Mouse (Mus musculus) stomach, embryonic 14.5 days (tissue): Measurements from ENCODE around the gene Cep350. TPM values are rescaled to one million over a fixed set of nuclear protein-coding genes. Genes with fewer than 3 reads are reported as not detected.

ENCODE experiments used
- ATAC-seq: fragments of 200-750 bp; cut with Nextera tagmentation; 2 replicates; pipeline ENCODE4 v1.8.0; 2017; ENCODE audit warnings: low read depth, moderate TSS enrichment; ENCODE audit not compliant: insufficient number of reproducible peaks, insufficient read depth, low FRiP score
- H3K27ac ChIP-seq: fragments of 300-500 bp; sonication (generic); 2 replicates; pipeline ENCODE4 v1.5.1; 2014; ENCODE audit warnings: mild to moderate bottlenecking, low read length, moderate library complexity, mixed read lengths
- H3K27me3 ChIP-seq: fragments of 300-500 bp; sonication (generic); 2 replicates; pipeline ENCODE4 v1.6.1; 2014; ENCODE audit warnings: low read length, control low read depth, mixed read lengths; ENCODE audit not compliant: control insufficient read depth, insufficient read depth
- H3K36me3 ChIP-seq: fragments of 300-500 bp; sonication (generic); 2 replicates; pipeline ENCODE4 v1.6.1; 2014; ENCODE audit warnings: mild to moderate bottlenecking, control low read depth, low read length, moderate library complexity, mixed read lengths; ENCODE audit not compliant: control insufficient read depth, insufficient read depth
- H3K4me1 ChIP-seq: fragments of 300-500 bp; sonication (generic); 2 replicates; pipeline ENCODE4 v1.6.1; 2014; ENCODE audit warnings: low read length, control low read depth, mixed read lengths; ENCODE audit not compliant: control insufficient read depth, insufficient read depth
- H3K4me2 ChIP-seq: fragments of 300-500 bp; sonication (generic); replicated peaks from 2 replicates; pipeline ENCODE4 v1.6.1; 2014; ENCODE audit warnings: low read depth, low read length, control low read depth
- H3K4me3 ChIP-seq: fragments of 300-500 bp; sonication (generic); 2 replicates; pipeline ENCODE4 v1.5.1; 2014; ENCODE audit warnings: low read depth, low read length, control low read depth
- H3K9ac ChIP-seq: fragments of 300-500 bp; sonication (generic); replicated peaks from 2 replicates; pipeline ENCODE4 v1.6.1; 2014; ENCODE audit warnings: low read depth, mild to moderate bottlenecking, control low read depth, low read length, moderate library complexity, mixed read lengths
- H3K9me3 ChIP-seq: fragments of 300-500 bp; sonication (generic); 2 replicates; pipeline ENCODE4 v1.6.1; 2016; ENCODE audit warnings: low read depth, low read length, control low read depth; ENCODE audit not compliant: control insufficient read depth
- WGBS: fragments of 180-500 bp; shearing (Covaris S2); extraction: QIAGEN DNeasy Blood & Tissue Kit; methylation state at CpG from one replicate; pipeline ENCODE4 v1.1.7; 2014; 5-methylcytosine and 5-hydroxymethylcytosine counted together
- polyA plus RNA-seq: library from polyadenylated mRNA; unstranded; fragments of >200 nt; fragmentation: Nextera tagmentation; extraction: Ambion mirVana; gene quantifications from 2 replicates; pipeline ENCODE4 v1.2.1, GENCODE M21; 2014

The Cep350 gene
- polyA plus RNA-seq, 1 experiment from 2014 or later, result 21.0 TPM

GRCm38 (mm10) chr1:155862967-155863366 lies 110.1 kb downstream of the Cep350 start:
- no peaks in the 10 kb centered on the region for H3K27me3 ChIP-seq
- H3K36me3 ChIP-seq, result peaks cover 52% of the 10 kb centered on the region
- 72% methylated on average over 4 of the region's 4 CpGs for WGBS
- no peak overlapping the region for H3K4me3 ChIP-seq
- H3K4me1 ChIP-seq, result no peaks in the 10 kb centered on the region
- H3K4me2 ChIP-seq, result no peak overlapping the region
- H3K27ac ChIP-seq, result no peak overlapping the region
- ATAC-seq, result no peak
- no peaks in the 10 kb centered on the region for H3K9me3 ChIP-seq
- H3K9ac ChIP-seq, result no peak overlapping the region

- 80% methylated on average over 7 of the region's 7 CpGs for WGBS
- H3K4me3 ChIP-seq, result no peak overlapping the region
- ATAC-seq, result no peak
- no peaks in the 10 kb centered on the region for H3K9me3 ChIP-seq
- no peaks in the 10 kb centered on the region for H3K27me3 ChIP-seq
- H3K9ac ChIP-seq, result no peak overlapping the region
- H3K36me3 ChIP-seq, result peaks cover 30% of the 10 kb centered on the region
- no peaks in the 10 kb centered on the region for H3K4me1 ChIP-seq
- no peak overlapping the region for H3K27ac ChIP-seq
- no peak overlapping the region for H3K4me2 ChIP-seq
These were observed 117.9 kb downstream of the Cep350 start for GRCm38 (mm10) chr1:155854926-155855702.

- Histone ChIP-seq H3K4me2 (no peak overlapping the region), H3K9ac (no peak overlapping the region), H3K27me3 (no peaks in the 10 kb centered on the region), H3K36me3 (peaks cover 28% of the 10 kb centered on the region), H3K4me1 (no peaks in the 10 kb centered on the region), H3K9me3 (no peaks in the 10 kb centered on the region), H3K4me3 (no peak overlapping the region), H3K27ac (no peak overlapping the region)
- ATAC-seq, result no peak
- 96% methylated on average over 5 of the region's 5 CpGs for WGBS
These were observed 120.0 kb downstream of the Cep350 start for GRCm38 (mm10) chr1:155853009-155853408.

- Histone ChIP-seq H3K27me3 (no peaks in the 10 kb centered on the region), H3K4me1 (no peaks in the 10 kb centered on the region), H3K9ac (no peak overlapping the region), H3K4me2 (no peak overlapping the region), H3K27ac (no peak overlapping the region), H3K4me3 (no peak overlapping the region), H3K36me3 (peaks cover 29% of the 10 kb centered on the region), H3K9me3 (no peaks in the 10 kb centered on the region)
- no peak for ATAC-seq
- WGBS, result 72% methylated on average over 5 of the region's 5 CpGs
These were observed 128.8 kb downstream of the Cep350 start for GRCm38 (mm10) chr1:155844235-155844634.

GRCm38 (mm10) chr1:155843538-155843937 lies 129.5 kb downstream of the Cep350 start:
- Histone ChIP-seq H3K9me3 (no peaks in the 10 kb centered on the region), H3K4me2 (no peak overlapping the region), H3K4me1 (no peaks in the 10 kb centered on the region), H3K27ac (no peak overlapping the region), H3K36me3 (peaks cover 25% of the 10 kb centered on the region), H3K4me3 (no peak overlapping the region), H3K27me3 (no peaks in the 10 kb centered on the region), H3K9ac (no peak overlapping the region)
- ATAC-seq, result 0 out of 2 replicates have a peak, but pooled peaks have one; percentile 33
- WGBS, result 52% methylated on average over 4 of the region's 4 CpGs

- WGBS, result 65% methylated on average over 2 of the region's 2 CpGs
These were observed 137.4 kb downstream of the Cep350 start for GRCm38 (mm10) chr1:155835667-155836066.

GRCm38 (mm10) chr1:155833610-155834009 lies 139.4 kb downstream of the Cep350 start:
- Histone ChIP-seq H3K4me2 (no peak overlapping the region), H3K27me3 (no peaks in the 10 kb centered on the region), H3K4me1 (no peaks in the 10 kb centered on the region), H3K27ac (no peak overlapping the region), H3K36me3 (no peaks in the 10 kb centered on the region), H3K9ac (no peak overlapping the region), H3K4me3 (no peak overlapping the region), H3K9me3 (no peaks in the 10 kb centered on the region)
- WGBS, result 83% methylated on average over 9 of the region's 9 CpGs
- ATAC-seq, result no peak

More at GRCm38 (mm10) chr1:155835667-155836066, 137.4 kb downstream of the Cep350 start:
- H3K27ac ChIP-seq, result no peak overlapping the region
- no peak overlapping the region for H3K4me3 ChIP-seq
- no peaks in the 10 kb centered on the region for H3K9me3 ChIP-seq
- no peaks in the 10 kb centered on the region for H3K27me3 ChIP-seq
- no peak for ATAC-seq
- H3K4me2 ChIP-seq, result no peak overlapping the region
- no peaks in the 10 kb centered on the region for H3K4me1 ChIP-seq
- H3K9ac ChIP-seq, result no peak overlapping the region
- no peaks in the 10 kb centered on the region for H3K36me3 ChIP-seq

- no peak overlapping the region for H3K27ac ChIP-seq
- H3K4me1 ChIP-seq, result no peaks in the 10 kb centered on the region
- no peaks in the 10 kb centered on the region for H3K36me3 ChIP-seq
- no peak for ATAC-seq
- no peak overlapping the region for H3K4me2 ChIP-seq
- WGBS, result 89% methylated on average over 3 of the region's 3 CpGs
- no peaks in the 10 kb centered on the region for H3K9me3 ChIP-seq
- H3K9ac ChIP-seq, result no peak overlapping the region
- H3K27me3 ChIP-seq, result no peaks in the 10 kb centered on the region
- no peak overlapping the region for H3K4me3 ChIP-seq
These were observed 141.1 kb downstream of the Cep350 start for GRCm38 (mm10) chr1:155831958-155832357.

- Histone ChIP-seq H3K4me1 (no peaks in the 10 kb centered on the region), H3K27me3 (no peaks in the 10 kb centered on the region), H3K36me3 (no peaks in the 10 kb centered on the region), H3K4me3 (no peak overlapping the region), H3K4me2 (no peak overlapping the region), H3K9me3 (no peaks in the 10 kb centered on the region), H3K9ac (no peak overlapping the region), H3K27ac (no peak overlapping the region)
- no peak for ATAC-seq
- 68% methylated on average over 6 of the region's 6 CpGs for WGBS
These were observed 142.2 kb downstream of the Cep350 start for GRCm38 (mm10) chr1:155830861-155831260.
